Mouse (Mus musculus) CH12.LX (cell line): Measurements from ENCODE around the gene Plac9b.
"Not testable (repeated sequence)": the region's sequence is repeated elsewhere in the genome, so short reads cannot be mapped to it uniquely, and the experiment has no call there.

Source experiments
- CTCF ChIP-seq, 2 experiments: IDR thresholded peaks in 1 of 2; conservative IDR thresholded peaks in 1 of 2; 2 replicates each; pipeline ENCODE4 v1.5.1; 2011 to 2012; ENCODE audit warnings: low read depth in 2 of 2, low read length in 2 of 2, improper control_type of control experiment in 1 of 2, inconsistent platforms in 1 of 2, mild to moderate bottlenecking in 1 of 2, moderate library complexity in 1 of 2
- ELF1 ChIP-seq: IDR thresholded peaks from 2 replicates; pipeline ENCODE4 v1.6.1; 2014; ENCODE audit warnings: low read depth, mild to moderate bottlenecking, inconsistent platforms, low read length, improper control_type of control experiment
- ETS1 ChIP-seq: conservative IDR thresholded peaks from 2 replicates; pipeline ENCODE4 v1.6.1; 2012; ENCODE audit warnings: low read depth, mild to moderate bottlenecking, inconsistent platforms, low read length, improper control_type of control experiment, moderate library complexity
- IRF4 ChIP-seq: IDR thresholded peaks from 2 replicates; pipeline ENCODE4 v1.6.1; 2014; ENCODE audit warnings: low read depth, mild to moderate bottlenecking, inconsistent platforms, low read length, improper control_type of control experiment
- KAT2A ChIP-seq: IDR thresholded peaks from 2 replicates; pipeline ENCODE4 v1.6.1; 2012; ENCODE audit warnings: low read length, improper control_type of control experiment, inconsistent platforms; ENCODE audit not compliant: insufficient replicate concordance
- MAX ChIP-seq: IDR thresholded peaks from 2 replicates; pipeline ENCODE4 v1.6.1; 2011; ENCODE audit warnings: low read length, improper control_type of control experiment
- MXI1 ChIP-seq: IDR thresholded peaks from 2 replicates; pipeline ENCODE4 v1.6.1; 2011; ENCODE audit warnings: mild to moderate bottlenecking, low read depth, low read length, improper control_type of control experiment
- POLR2A ChIP-seq: IDR thresholded peaks from 2 replicates; pipeline ENCODE4 v1.6.1; 2011; ENCODE audit warnings: low read depth, mild to moderate bottlenecking, improper control_type of control experiment, low read length
- TBP ChIP-seq: conservative IDR thresholded peaks from 2 replicates; pipeline ENCODE4 v1.6.1; 2011; ENCODE audit warnings: low read depth, low read length, improper control_type of control experiment
- TCF12 ChIP-seq: IDR thresholded peaks from 2 replicates; pipeline ENCODE4 v1.6.1; 2014; ENCODE audit warnings: low read depth, mild to moderate bottlenecking, inconsistent platforms, low read length, improper control_type of control experiment
- USF1 ChIP-seq: IDR thresholded peaks from 2 replicates; pipeline ENCODE4 v1.6.1; 2014; ENCODE audit warnings: low read depth, mild to moderate bottlenecking, inconsistent platforms, low read length, improper control_type of control experiment
- ZMIZ1 ChIP-seq: IDR thresholded peaks from 2 replicates; pipeline ENCODE4 v1.6.1; 2012; ENCODE audit warnings: low read depth, mild to moderate bottlenecking, inconsistent platforms, low read length, improper control_type of control experiment

- TF ChIP-seq TBP; CTCF (conservative IDR thresholded peaks at IDR 0.05 in 1 of 2, IDR thresholded peaks at IDR 0.05 in 1 of 2; ENCODE audit: low read depth in 2 of 2, low read length in 2 of 2); IRF4; USF1; MXI1; ETS1; MAX; POLR2A; TCF12; ELF1; KAT2A; ZMIZ1: not testable (repeated sequence)
Observed at GRCm38 (mm10) chr14:26181660-26182059, 620 bp downstream of the Plac9b start.
